Mouse (Mus musculus) cortical plate, adult 2 months (tissue): ENCODE results near the gene Hhat.

Experiments
- CTCF ChIP-seq: fragments of 200-500 bp; IDR thresholded peaks from 2 replicates; pipeline ENCODE4 v1.5.1; 2011; ENCODE audit warnings: mild to moderate bottlenecking, control low read depth, low read length; ENCODE audit not compliant: insufficient read depth; ENCODE audit errors: extremely low read depth
- POLR2A ChIP-seq: fragments of 200-500 bp; IDR thresholded peaks from 2 replicates; pipeline ENCODE4 v1.6.1; 2011; ENCODE audit warnings: mild to moderate bottlenecking, low read length, control low read depth; ENCODE audit not compliant: insufficient read depth; ENCODE audit errors: extremely low read depth

- TF ChIP-seq CTCF (no peak), POLR2A (no peak)
These were observed 29.3 kb upstream of the Hhat start for GRCm38 (mm10) chr1:192800338-192800737.
